Mouse (Mus musculus) gastrocnemius, postnatal 14 days (tissue): ENCODE data around the gene Tmem237. TPM values are rescaled to one million over a fixed set of nuclear protein-coding genes. Genes with fewer than 3 reads are reported as not detected.

Experiments
- DNase-seq: peaks from one replicate; pipeline ENCODE4 v3.0.0; 2021; ENCODE audit warnings: mixed read lengths
- intact Hi-C: fragments of 180-260 bp; cut with DNase I; formaldehyde crosslinking; loops from one replicate; pipeline ENCODE4 v1.15.1; 2025; ENCODE audit warnings: low total_unique reads
- total RNA-seq, 2 experiments: library from RNA; stranded (reverse); gene quantifications; 2 replicates each; pipeline ENCODE4 v1.2.3; 2021

Gene Tmem237
- total RNA-seq, 2 experiments from 2014 or later: 3.7 to 4.4 TPM

DNA sequence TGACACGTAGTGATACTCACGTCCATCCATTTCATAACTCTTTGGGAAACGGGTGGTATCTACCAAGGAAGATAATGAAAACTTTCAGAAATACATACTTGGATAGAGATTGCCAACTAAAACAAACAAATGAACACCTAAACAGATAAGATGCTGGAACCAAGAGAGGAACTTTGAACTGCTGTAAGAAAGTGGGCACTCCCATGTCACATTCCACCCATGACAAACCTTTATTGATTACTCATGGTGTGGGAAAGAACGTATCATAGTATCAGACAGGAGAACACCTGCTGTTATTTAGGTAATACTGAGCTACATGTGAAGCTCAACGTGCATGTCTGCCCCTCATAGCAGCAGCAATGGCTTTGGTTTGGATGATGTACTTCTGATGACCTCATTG is 5.3 kb upstream of the Tmem237 start:
- intact Hi-C loops: no loop called here
- DNase-seq: no peak

DNA sequence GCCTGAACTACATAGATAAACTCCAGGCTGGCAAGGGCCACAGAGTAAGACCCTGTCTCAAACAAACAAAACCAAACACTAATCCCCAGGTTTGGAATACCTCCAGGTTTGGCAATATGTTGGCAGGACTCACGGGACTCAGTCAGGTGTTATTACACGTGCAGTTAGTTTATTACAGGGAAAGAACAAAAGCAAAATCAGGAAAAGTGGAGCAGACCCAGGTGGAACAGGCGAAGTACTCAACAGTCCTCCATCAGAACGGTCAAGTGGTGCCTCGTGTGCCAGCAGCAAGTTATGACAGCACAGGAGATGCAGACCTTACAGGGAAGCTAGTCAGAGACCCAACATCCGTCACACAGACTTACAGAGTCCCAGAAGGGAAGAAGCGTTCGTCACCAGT is 9.7 kb downstream of the Tmem237 start:
- DNase-seq: no peak
- intact Hi-C loops: no loop called here

DNA sequence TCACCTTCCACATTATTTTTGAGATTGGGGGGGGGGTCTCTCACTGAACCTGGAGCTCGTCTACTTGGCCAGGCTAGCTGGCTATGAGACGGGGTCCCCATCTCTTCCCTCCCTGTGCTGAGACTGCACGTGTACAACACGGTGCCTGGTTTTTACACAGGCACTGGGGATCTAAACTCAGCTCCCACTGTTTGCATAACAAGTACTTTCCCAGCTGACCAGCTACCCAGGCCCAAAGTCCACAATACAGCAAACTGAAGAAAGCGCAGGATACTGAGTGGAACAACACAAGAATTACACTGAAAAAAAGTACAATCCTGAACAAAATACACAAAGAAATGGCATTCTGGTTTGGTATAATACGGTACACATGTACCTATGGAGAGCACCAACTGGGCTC is 18.1 kb downstream of the Tmem237 start:
- DNase-seq: no peak
- intact Hi-C loops: no loop called here

DNA sequence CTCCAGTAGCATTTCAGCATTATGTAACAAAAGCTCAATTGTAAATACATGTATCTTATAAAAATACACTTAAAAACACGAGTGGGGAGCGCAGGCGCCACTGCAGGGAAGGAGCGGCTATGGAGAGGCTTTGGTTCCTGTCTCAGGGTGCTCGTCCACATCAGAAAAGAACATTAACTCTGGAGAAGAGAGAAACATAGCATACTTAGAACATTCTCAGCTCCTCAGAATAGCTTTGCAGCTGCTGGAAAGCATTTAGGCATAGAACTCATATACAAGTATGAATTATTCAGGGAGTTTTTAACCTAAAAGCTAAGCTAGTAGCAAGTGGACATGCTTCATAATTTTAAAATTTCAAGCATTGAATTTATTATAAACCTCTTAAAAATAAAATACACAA is 19.2 kb downstream of the Tmem237 start:
- no peak for DNase-seq
- intact Hi-C loops: no loop called here

DNA sequence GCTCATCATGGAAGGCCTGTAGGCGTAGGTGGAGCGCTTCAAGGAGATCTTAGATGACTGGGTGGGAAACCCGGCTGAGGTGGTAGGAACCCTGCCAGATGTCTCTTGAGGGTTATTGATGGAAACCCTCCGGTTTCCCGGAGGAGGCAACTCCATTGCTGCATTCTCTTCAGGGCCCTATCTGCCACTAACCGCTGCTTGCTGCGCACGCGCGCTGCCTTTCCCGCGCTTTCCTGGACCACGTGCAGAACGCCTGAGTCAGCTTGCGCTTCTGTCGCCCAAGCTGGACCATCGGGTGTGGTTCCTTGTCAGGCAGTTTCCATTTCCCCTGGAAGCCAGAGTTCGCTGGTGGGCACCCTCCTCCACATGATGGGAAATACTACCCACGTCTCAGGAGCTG is 25.5 kb downstream of the Tmem237 start, which contains the start of gene C2cd6:
TSS of gene C2cd6 (minus strand) at position 196 of the 400 bp plus-strand sequence.
- intact Hi-C loops: no loop called here
- DNase-seq: no peak

DNA sequence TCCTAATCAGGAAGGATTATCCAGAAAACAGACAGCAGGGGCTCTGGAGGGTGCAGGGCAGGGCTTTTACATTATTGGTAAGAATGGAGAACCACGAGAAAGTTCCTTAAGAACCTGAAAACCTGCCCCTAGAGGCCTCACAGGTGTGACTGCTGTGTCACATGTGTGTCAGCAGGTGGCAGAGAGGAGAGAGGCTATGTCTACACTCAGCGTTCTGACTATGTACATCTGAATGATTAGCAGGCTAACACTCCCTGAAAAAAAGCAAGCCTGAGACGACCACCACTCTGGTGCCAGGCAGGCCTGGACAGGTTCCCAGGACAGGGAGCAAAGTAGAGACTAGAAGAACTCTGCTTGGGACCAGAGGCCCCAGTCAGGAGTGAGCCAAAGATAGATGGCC is 49.3 kb downstream of the Tmem237 start:
- DNase-seq: no peak
- intact Hi-C loops: no loop called here

DNA sequence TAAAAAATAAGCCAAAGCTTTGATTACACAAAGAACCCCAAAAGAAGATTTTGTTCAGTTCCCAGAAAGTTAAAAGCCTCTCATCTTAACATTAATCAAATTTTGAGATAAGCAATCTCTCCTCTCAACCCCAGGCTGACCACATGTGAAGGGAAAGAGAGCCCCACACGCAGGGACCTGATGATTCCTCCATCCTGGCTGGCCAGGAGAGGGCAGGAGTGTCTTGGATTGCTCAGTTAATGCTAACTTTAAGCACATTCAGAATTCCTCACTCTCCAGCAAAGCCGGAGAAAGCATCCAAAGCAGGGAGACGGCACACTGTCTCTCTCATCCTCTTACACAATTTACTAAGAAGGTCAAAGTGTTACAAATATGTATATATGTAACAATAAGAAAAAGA is 52.2 kb downstream of the Tmem237 start:
- peak; percentile 13 for DNase-seq
- intact Hi-C loops: no loop called here

DNA sequence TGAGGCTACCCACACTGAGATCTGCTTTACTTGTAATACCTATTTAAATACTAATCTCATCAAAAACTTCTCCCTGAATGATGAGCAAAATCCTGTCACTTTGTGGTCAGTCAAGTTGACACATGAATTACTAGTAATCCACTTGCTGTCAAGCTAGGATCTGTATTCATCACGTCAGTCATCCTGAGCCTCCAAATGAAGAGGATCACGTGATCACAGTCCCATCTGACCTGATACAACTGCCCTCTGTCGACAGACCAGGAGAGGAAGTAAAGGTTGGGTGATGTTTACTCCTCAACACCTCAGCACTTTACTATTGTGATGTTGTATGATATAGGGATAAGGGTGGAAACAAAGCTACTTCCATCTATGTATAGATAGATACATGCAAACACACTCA is 56.5 kb downstream of the Tmem237 start:
- intact Hi-C loops: no loop called here

DNA sequence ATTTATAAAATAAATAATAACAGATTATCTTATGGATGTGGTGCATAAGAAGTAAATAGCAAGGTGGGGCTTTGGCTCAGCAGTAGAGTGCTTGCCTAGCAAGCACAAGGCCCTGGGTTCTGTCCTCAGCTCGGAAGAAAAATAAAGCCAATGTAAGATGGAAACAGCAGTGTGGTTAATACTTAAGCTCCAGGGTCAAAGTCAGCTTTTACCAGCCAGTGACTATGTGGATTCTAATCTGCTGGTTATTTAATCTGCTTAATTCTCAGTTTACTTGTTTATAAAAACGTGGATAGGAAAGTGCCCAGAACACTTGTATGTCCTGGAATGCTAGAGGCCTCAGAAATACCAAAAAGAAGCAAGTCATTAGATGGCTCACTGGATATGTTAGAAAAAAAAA is 63.3 kb downstream of the Tmem237 start:
- intact Hi-C loops: no loop called here
- DNase-seq: no peak

More for the DNA sequence above, 56.5 kb downstream of the Tmem237 start:
- no peak for DNase-seq

DNA sequence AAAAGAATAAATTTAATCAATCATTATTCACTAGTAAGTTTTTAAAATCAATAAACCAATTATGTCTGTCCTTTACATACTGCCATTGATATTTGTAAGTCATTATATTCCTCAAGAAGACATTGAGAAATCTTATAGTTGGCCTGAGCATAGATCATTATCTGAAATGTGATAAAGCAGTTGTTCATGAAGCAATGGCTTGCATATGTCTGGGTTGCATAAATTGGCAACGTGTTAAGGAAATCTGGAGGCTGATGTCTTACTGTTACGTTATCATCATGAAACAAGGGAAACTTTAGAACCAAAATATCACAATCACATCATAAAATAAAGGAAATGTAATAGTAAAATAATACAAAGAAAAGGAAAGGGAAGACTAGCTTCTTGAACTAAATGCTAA is 68.9 kb downstream of the Tmem237 start:
- intact Hi-C loops: no loop called here
- no peak for DNase-seq

Other genes starting within 250 kb of the Tmem237 start
- gene Trak2, start 147.0 kb downstream of the Tmem237 start, total RNA-seq: 10 to 100 TPM; 53.2 to 58.7 TPM
- gene Stradb, start 146.9 kb downstream of the Tmem237 start, total RNA-seq: 10 to 100 TPM; 78.1 to 80.1 TPM
- gene C2cd6, start 25.5 kb downstream of the Tmem237 start, total RNA-seq: not detected
- gene Mpp4, start 43.0 kb upstream of the Tmem237 start, total RNA-seq: not detected
- gene Als2, start 116.8 kb upstream of the Tmem237 start, total RNA-seq: 10 to 100 TPM; 15.9 to 16.9 TPM
- gene Cdk15, start 136.5 kb upstream of the Tmem237 start, total RNA-seq: under 1 TPM in 1 of 2 experiments, not detected in 1; 0.18 TPM